Mouse (Mus musculus) kidney, embryonic 14.5 days (tissue): ENCODE results near the gene Ifit1bl2. TPM values are rescaled to one million over a fixed set of nuclear protein-coding genes. Genes with fewer than 3 reads are reported as not detected.
A peak's percentile ranks its signal among the peaks of the same experiment; 100 is the strongest.
"Not testable (repeated sequence)": the region's sequence is repeated elsewhere in the genome, so short reads cannot be mapped to it uniquely, and the experiment has no call there.

ENCODE experiments used
- ATAC-seq: fragments of 200-750 bp; cut with Nextera tagmentation; 2 replicates; pipeline ENCODE4 v1.8.0; 2017; ENCODE audit warnings: moderate number of reproducible peaks, mild to moderate bottlenecking, moderate TSS enrichment, moderate library complexity; ENCODE audit not compliant: low FRiP score, low TSS enrichment
- H3K27ac ChIP-seq: fragments of 300-500 bp; sonication (generic); 2 replicates; pipeline ENCODE4 v1.5.1; 2014; ENCODE audit warnings: low read depth, mild to moderate bottlenecking, low read length, moderate library complexity, mixed read lengths
- H3K27me3 ChIP-seq: fragments of 300-500 bp; sonication (generic); 2 replicates; pipeline ENCODE4 v1.6.1; 2014; ENCODE audit warnings: mild to moderate bottlenecking, low read length; ENCODE audit not compliant: control insufficient read depth, insufficient read depth
- H3K36me3 ChIP-seq: fragments of 300-500 bp; sonication (generic); 2 replicates; pipeline ENCODE4 v1.6.1; 2014; ENCODE audit warnings: low read length, mixed read lengths; ENCODE audit not compliant: control insufficient read depth, insufficient read depth
- H3K4me1 ChIP-seq: fragments of 300-500 bp; sonication (generic); 2 replicates; pipeline ENCODE4 v1.6.1; 2014; ENCODE audit warnings: low read length, mixed read lengths; ENCODE audit not compliant: control insufficient read depth, insufficient read depth
- H3K4me2 ChIP-seq: fragments of 300-500 bp; sonication (generic); replicated peaks from 2 replicates; pipeline ENCODE4 v1.6.1; 2014; ENCODE audit warnings: low read depth, mild to moderate bottlenecking, low read length
- H3K4me3 ChIP-seq: fragments of 300-500 bp; sonication (generic); 2 replicates; pipeline ENCODE4 v1.5.1; 2014; ENCODE audit warnings: mild to moderate bottlenecking, low read length
- H3K9ac ChIP-seq: fragments of 300-500 bp; sonication (generic); 2 replicates; pipeline ENCODE4 v1.6.1; 2014; ENCODE audit warnings: low read depth, mild to moderate bottlenecking, low read length, moderate library complexity
- H3K9me3 ChIP-seq: fragments of 300-500 bp; sonication (generic); 2 replicates; pipeline ENCODE4 v1.6.1; 2016; ENCODE audit warnings: low read length; ENCODE audit not compliant: control insufficient read depth
- WGBS: fragments of 180-500 bp; shearing (Covaris S2); extraction: QIAGEN DNeasy Blood & Tissue Kit; methylation state at CpG from one replicate; pipeline ENCODE4 v1.1.7; 2014; 5-methylcytosine and 5-hydroxymethylcytosine counted together
- polyA plus RNA-seq: library from polyadenylated mRNA; unstranded; fragments of >200 nt; fragmentation: Nextera tagmentation; extraction: Ambion mirVana; gene quantifications from 2 replicates; pipeline ENCODE4 v1.2.1, GENCODE M21; 2014

Gene Ifit1bl2
- polyA plus RNA-seq, 1 experiment from 2014 or later = 0.16 TPM

GRCm38 (mm10) chr19:34624663-34625062 lies 15.9 kb downstream of the Ifit1bl2 start:
- no peak for ATAC-seq
- Histone ChIP-seq H3K27me3 (no peaks in the 10 kb centered on the region), H3K9ac (no peak overlapping the region), H3K27ac (no peak overlapping the region), H3K4me1 (no peaks in the 10 kb centered on the region), H3K9me3 (no peaks in the 10 kb centered on the region), H3K36me3 (no peaks in the 10 kb centered on the region), H3K4me2 (no peak overlapping the region), H3K4me3 (no peak overlapping the region)
- WGBS = 81% methylated on average over 4 of the region's 4 CpGs

DNA sequence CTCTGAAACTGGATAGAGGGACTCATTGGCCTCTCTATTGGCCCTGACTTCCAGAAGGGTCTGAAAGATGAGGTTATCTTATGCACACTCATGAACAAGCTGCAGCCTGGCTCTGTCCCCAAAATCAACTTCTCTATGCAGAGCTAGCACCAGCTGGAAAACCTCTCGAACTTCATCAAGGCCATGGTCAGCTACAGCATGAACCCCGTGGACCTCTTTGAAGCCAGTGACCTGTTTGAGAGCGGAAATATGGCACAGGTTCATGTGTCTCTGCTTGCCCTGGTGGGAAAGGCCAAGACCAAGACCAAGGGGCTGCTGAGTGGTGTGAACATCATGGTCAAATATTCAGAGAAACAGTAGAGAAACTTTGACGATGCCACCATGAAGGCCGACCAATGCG lies 16.8 kb downstream of the Ifit1bl2 start:
- Histone ChIP-seq H3K27ac (no peak overlapping the region), H3K9ac (no peak overlapping the region), H3K4me3 (no peak overlapping the region), H3K36me3 (no peaks in the 10 kb centered on the region), H3K4me1 (no peaks in the 10 kb centered on the region), H3K4me2 (no peak overlapping the region), H3K9me3 (no peaks in the 10 kb centered on the region), H3K27me3 (no peaks in the 10 kb centered on the region)
- ATAC-seq = no peak
- 91% methylated on average over 6 of the region's 6 CpGs for WGBS

DNA sequence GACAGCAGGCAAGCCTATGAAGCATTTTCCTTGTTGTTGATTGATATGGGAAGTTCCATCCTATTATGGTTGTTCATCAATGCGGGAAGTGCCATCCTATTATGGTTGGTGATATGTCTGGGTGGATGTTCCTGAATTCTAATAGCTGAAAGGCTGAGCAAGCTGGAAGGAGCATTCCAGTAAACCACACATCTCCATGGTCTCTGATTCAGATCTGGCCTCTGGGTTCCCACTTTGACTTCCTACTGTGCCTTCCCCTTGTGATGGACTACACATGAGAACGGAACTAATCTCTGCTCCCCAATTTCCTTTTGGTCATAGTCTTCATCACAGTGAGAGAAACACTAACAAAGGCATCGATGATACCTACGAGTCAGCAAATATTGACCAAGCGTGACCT lies 19.7 kb downstream of the Ifit1bl2 start:
- ATAC-seq = no peak
- Histone ChIP-seq H3K27me3 (no peaks in the 10 kb centered on the region), H3K4me2 (no peak overlapping the region), H3K4me3 (no peak overlapping the region), H3K9me3 (no peaks in the 10 kb centered on the region), H3K9ac (no peak overlapping the region), H3K27ac (no peak overlapping the region), H3K36me3 (no peaks in the 10 kb centered on the region), H3K4me1 (no peaks in the 10 kb centered on the region)
- 86% methylated on average over 5 of the region's 5 CpGs for WGBS

GRCm38 (mm10) chr19:34612243-34613001 lies 28.1 kb downstream of the Ifit1bl2 start:
- WGBS = 74% methylated on average over 4 of the region's 11 CpGs

GRCm38 (mm10) chr19:34610118-34610517 lies 30.4 kb downstream of the Ifit1bl2 start:
- H3K9ac ChIP-seq, H3K4me3 ChIP-seq, H3K27me3 ChIP-seq, H3K36me3 ChIP-seq, H3K9me3 ChIP-seq, H3K27ac ChIP-seq, ATAC-seq, H3K4me2 ChIP-seq, H3K4me1 ChIP-seq: not testable (repeated sequence)
- WGBS = 74% methylated on average over 3 of the region's 3 CpGs

More at GRCm38 (mm10) chr19:34612243-34613001, 28.1 kb downstream of the Ifit1bl2 start:
- not testable (repeated sequence) for H3K27me3 ChIP-seq, H3K9ac ChIP-seq, H3K36me3 ChIP-seq, H3K27ac ChIP-seq, H3K9me3 ChIP-seq, ATAC-seq, H3K4me3 ChIP-seq, H3K4me2 ChIP-seq, H3K4me1 ChIP-seq

DNA sequence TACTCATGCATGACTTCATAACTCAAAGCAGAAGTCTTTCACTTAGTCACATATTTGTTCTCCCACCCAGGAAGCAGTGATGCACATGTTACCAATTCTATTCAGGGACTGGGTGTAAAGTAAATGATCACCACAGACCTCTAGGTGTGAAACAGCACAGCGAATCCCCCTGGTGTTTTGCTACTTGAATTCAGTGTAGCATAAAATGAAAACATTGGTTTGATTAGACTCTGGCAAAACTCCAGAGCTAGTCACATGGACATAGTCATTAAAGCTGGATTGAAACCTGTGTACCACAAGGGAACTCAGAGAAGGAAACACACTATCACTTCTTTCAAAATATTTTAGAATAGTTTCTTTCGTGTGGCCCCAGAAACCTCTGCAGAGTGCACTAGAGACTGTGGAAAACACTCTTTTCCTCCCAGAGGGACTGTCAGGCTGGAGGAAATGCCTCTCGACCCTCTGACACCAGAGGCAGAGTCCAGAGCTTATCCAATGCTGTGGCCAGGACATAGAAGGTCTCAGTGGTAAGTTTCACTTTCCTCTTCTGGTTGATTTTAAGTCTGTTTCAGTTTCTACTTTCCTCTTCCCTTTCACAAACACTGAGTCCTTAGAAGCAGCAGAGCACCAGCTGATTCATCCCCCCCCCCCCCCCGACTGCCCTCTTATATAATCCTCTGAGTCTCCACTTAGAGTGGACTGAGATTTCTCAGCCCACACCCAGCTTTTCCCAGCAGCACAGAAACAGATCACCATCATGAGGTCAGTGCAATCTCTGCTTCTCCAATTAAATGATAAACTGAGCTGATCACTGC lies 33.1 kb downstream of the Ifit1bl2 start, which contains the start of gene Ifit3b:
Ifit3b (plus strand) TSS at position 734 of the 815 bp plus-strand sequence.
- not testable (repeated sequence) for H3K27me3 ChIP-seq, H3K4me1 ChIP-seq, H3K36me3 ChIP-seq, H3K4me2 ChIP-seq, H3K27ac ChIP-seq, H3K4me3 ChIP-seq, H3K9me3 ChIP-seq, H3K9ac ChIP-seq
- ATAC-seq = peak; percentile 77
- 42% methylated on average over 4 of the region's 4 CpGs for WGBS

- Histone ChIP-seq H3K4me3 (no peak overlapping the region), H3K4me1 (no peaks in the 10 kb centered on the region), H3K9ac (no peak overlapping the region), H3K27me3 (no peaks in the 10 kb centered on the region), H3K27ac (no peak overlapping the region), H3K4me2 (no peak overlapping the region), H3K9me3 (no peaks in the 10 kb centered on the region), H3K36me3 (no peaks in the 10 kb centered on the region)
- no peak for ATAC-seq
- 93% methylated on average over 3 of the region's 3 CpGs for WGBS
Observed at GRCm38 (mm10) chr19:34605472-34605871, 35.1 kb downstream of the Ifit1bl2 start.

DNA sequence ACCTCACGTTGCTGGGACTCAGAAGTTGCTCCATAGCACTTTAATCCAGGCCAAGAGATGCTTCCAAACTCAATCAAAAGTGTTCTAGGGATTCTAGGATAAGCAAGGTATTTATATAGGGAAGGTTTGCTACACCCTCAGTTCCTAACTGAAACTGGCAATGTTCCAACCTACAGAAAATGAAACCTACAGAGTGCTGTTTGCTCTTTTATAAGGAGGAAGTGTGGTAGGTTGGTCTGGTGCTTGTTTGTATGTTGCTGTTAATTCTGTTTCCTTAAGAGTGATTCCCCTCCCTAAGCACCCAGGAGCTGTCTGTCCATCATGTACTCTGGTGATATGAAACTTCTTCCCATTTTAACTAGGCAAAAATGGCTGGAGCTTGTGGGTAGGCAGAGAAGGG lies 38.7 kb downstream of the Ifit1bl2 start, which contains the start of gene Ifit1bl1:
Ifit1bl1 (minus strand) TSS at position 69 of the 400 bp plus-strand sequence.
- H3K36me3 ChIP-seq, H3K4me3 ChIP-seq, H3K9ac ChIP-seq, H3K27me3 ChIP-seq, H3K9me3 ChIP-seq, H3K27ac ChIP-seq, H3K4me1 ChIP-seq, ATAC-seq, H3K4me2 ChIP-seq: not testable (repeated sequence)
- 47% methylated on average over 1 of the region's 1 CpGs for WGBS

- not testable (repeated sequence) for H3K9ac ChIP-seq, H3K4me1 ChIP-seq, H3K4me3 ChIP-seq, H3K36me3 ChIP-seq, H3K4me2 ChIP-seq, H3K27ac ChIP-seq, H3K9me3 ChIP-seq, H3K27me3 ChIP-seq, ATAC-seq
Observed at GRCm38 (mm10) chr19:34599250-34599649, 41.3 kb downstream of the Ifit1bl2 start.
